Mouse (Mus musculus) intestine, embryonic 16.5 days (tissue): ENCODE measurements around the gene Gm16867. TPM values are rescaled to one million over a fixed set of nuclear protein-coding genes. Genes with fewer than 3 reads are reported as not detected.
A peak's percentile ranks its signal among the peaks of the same experiment; 100 is the strongest.
"Not testable (repeated sequence)": the region's sequence is repeated elsewhere in the genome, so short reads cannot be mapped to it uniquely, and the experiment has no call there.

Source experiments
- ATAC-seq: fragments of 200-750 bp; cut with Nextera tagmentation; 2 replicates; pipeline ENCODE4 v1.8.0; 2017; ENCODE audit warnings: moderate TSS enrichment, moderate library complexity
- H3K27ac ChIP-seq: fragments of 300-500 bp; sonication (generic); 2 replicates; pipeline ENCODE4 v1.5.1; 2014; ENCODE audit warnings: mild to moderate bottlenecking, low read length
- H3K27me3 ChIP-seq: fragments of 300-500 bp; sonication (generic); replicated peaks from 2 replicates; pipeline ENCODE4 v1.6.1; 2014; ENCODE audit warnings: low read length, control low read depth, mixed read lengths; ENCODE audit not compliant: control insufficient read depth, insufficient read depth
- H3K36me3 ChIP-seq: fragments of 300-500 bp; sonication (generic); 2 replicates; pipeline ENCODE4 v1.6.1; 2014; ENCODE audit warnings: low read length, control low read depth; ENCODE audit not compliant: control insufficient read depth, insufficient read depth
- H3K4me1 ChIP-seq: fragments of 300-500 bp; sonication (generic); 2 replicates; pipeline ENCODE4 v1.6.1; 2014; ENCODE audit warnings: low read length, control low read depth, mixed read lengths; ENCODE audit not compliant: control insufficient read depth, insufficient read depth
- H3K4me2 ChIP-seq: fragments of 300-500 bp; sonication (generic); 2 replicates; pipeline ENCODE4 v1.6.1; 2014; ENCODE audit warnings: low read depth, low read length, control low read depth
- H3K4me3 ChIP-seq: fragments of 300-500 bp; sonication (generic); 2 replicates; pipeline ENCODE4 v1.5.1; 2014; ENCODE audit warnings: mild to moderate bottlenecking, low read length
- H3K9ac ChIP-seq: fragments of 300-500 bp; sonication (generic); 2 replicates; pipeline ENCODE4 v1.6.1; 2014; ENCODE audit warnings: low read depth, low read length
- H3K9me3 ChIP-seq: fragments of 300-500 bp; sonication (generic); 2 replicates; pipeline ENCODE4 v1.6.1; 2016; ENCODE audit warnings: low read length, control low read depth; ENCODE audit not compliant: control insufficient read depth
- WGBS: fragments of 180-500 bp; shearing (Covaris S2); extraction: QIAGEN DNeasy Blood & Tissue Kit; methylation state at CpG from one replicate; pipeline ENCODE4 v1.1.7; 2014; 5-methylcytosine and 5-hydroxymethylcytosine counted together
- polyA plus RNA-seq: library from polyadenylated mRNA; unstranded; fragments of >200 nt; fragmentation: Nextera tagmentation; extraction: Ambion mirVana; gene quantifications from 2 replicates; pipeline ENCODE4 v1.2.1, GENCODE M21; 2015

The Gm16867 gene
- polyA plus RNA-seq, 1 experiment from 2014 or later, result not detected

DNA sequence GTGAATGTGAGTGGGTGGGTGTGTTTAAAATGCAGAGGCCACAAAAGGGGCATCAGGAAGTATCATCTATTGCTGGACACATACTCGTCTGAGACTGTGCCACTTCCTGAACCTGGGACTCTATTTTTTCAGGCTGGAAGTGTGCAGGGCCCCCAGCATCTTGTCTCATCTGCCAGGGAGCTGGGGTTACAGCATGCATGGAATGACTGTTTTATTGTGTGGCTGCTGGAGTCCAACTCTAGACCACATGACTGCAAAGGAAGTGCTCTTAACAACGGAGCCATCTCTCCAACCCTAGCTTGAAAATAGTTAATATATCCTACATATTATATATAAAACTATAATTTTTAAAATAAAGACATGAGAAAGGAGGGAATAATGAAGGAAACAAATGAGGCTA, 29.8 kb downstream of the Gm16867 start:
- WGBS, result no CpG with 5 or more reads among the region's 2 CpGs
- H3K36me3 ChIP-seq, H3K4me1 ChIP-seq, H3K9ac ChIP-seq, H3K9me3 ChIP-seq, H3K27me3 ChIP-seq, H3K27ac ChIP-seq, H3K4me3 ChIP-seq, H3K4me2 ChIP-seq: not testable (repeated sequence)
- peak; percentile 49; the same call in 1 of the 2 replicates for ATAC-seq

DNA sequence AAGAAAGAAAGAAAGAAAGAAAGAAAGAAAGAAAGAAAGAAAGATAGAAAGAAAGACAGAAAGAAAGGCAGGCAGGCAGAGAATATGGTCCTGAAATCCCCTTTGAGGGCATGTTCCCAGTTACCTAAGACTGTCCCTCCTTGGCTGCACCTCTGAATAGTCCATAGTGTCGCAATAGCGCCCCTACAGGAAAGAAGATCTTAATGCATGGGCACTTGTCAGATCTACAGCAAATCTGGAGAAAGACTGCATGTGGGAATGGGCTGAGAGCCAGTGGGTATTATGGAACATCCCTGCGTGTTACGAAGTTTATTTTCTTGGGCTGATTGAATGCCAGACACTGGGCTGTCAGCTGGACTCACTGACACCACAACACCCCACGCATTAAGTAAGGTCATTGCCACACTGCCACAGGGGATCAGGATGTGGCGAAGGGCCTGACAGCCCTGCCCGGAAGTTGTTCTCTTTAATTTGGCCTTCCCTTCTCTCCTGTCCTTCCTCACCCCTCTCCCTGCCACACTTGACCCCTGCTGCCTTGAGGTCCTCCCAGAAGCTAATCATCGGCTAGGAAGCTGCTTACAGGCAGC, 32.9 kb downstream of the Gm16867 start:
- not testable (repeated sequence) for H3K27ac ChIP-seq, H3K36me3 ChIP-seq, H3K4me2 ChIP-seq, H3K9ac ChIP-seq, ATAC-seq, H3K4me3 ChIP-seq, H3K9me3 ChIP-seq, H3K27me3 ChIP-seq, H3K4me1 ChIP-seq
- WGBS, result no CpG with 5 or more reads among the region's 8 CpGs

DNA sequence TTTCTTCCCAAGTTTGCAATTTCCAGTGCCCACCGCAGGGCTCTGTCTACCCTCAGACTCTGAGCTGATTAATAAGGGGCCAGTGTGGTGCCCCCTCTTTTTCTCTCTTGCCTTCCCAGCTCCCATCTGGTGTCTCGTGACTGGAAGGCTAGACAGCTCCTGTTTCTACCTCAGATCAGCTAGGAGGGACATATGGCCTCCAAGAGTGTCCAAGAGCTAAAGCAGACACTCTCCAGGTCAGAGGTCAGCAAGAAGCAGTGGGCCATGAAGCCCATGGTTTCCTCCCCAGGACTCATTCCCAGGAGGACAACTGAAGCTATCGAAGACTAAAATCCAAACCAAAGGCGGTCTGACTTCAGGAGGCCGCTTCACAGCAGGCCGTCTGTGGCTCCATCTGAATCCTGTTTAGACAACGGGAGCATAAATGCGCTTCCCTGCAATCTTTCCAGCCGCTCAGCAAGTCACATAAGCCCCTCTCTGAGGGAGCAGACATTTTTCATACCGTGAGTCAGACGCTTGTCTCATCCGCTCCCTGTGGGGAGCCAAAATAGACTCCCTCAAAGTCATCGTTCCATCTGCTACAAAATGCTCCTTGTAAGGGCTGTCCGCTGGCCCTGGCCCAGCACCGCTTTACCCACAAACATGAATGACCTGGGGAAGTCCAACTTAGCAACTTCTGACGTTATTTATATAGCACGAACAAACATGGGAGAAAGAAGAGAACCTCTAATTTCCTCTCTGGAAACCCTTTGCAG, 35.4 kb downstream of the Gm16867 start:
- H3K36me3 ChIP-seq, H3K4me2 ChIP-seq, H3K4me1 ChIP-seq, H3K9me3 ChIP-seq, H3K27ac ChIP-seq, H3K4me3 ChIP-seq, H3K27me3 ChIP-seq, ATAC-seq, H3K9ac ChIP-seq: not testable (repeated sequence)
- WGBS, result no CpG with 5 or more reads among the region's 17 CpGs

DNA sequence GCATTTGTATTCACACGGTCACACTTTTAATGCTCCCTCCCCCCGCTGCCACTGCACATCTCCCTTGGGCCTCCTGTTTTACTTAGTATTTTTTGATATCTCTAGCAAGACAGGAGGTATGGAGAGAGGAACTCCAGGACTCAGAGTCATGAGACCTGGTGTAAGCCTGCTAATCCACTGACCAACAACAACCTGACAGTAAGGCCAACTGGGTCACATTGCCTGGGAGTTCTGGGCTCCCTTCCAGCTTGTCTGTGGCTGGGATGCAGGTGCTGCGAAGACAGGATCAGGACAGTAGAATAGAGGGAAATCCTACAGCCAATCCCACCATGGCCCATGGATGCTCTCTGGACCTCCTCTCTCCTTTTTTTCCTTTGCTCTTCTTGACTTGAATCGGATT, 38.7 kb downstream of the Gm16867 start:
- not testable (repeated sequence) for H3K4me2 ChIP-seq, H3K4me1 ChIP-seq, H3K27ac ChIP-seq, H3K4me3 ChIP-seq, H3K9ac ChIP-seq, H3K27me3 ChIP-seq, ATAC-seq, H3K9me3 ChIP-seq, H3K36me3 ChIP-seq
- no CpG with 5 or more reads among the region's 4 CpGs for WGBS

DNA sequence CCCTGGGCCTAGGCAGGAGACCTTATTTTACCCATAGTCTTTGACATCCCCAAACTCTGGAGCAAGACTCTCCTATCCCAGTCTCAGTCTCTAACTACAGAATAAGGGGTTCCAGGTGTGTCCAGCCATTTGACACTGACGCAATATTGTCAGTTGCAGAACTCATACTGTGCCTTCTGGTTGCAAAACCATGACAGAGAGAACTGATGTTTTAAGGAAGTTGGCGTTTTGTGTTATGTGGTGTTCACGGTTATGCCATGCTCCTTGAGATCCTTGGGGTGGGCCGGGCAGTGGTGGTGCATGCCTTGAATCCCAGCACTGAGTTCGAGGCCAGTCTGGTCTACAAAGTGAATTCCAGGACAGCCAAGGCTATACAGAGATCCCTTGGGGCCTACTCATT, 45.5 kb downstream of the Gm16867 start:
- H3K4me1 ChIP-seq, H3K4me3 ChIP-seq, H3K4me2 ChIP-seq, H3K36me3 ChIP-seq, H3K9ac ChIP-seq, H3K27ac ChIP-seq, ATAC-seq, H3K27me3 ChIP-seq, H3K9me3 ChIP-seq: not testable (repeated sequence)
- WGBS, result no CpG with 5 or more reads among the region's 5 CpGs

DNA sequence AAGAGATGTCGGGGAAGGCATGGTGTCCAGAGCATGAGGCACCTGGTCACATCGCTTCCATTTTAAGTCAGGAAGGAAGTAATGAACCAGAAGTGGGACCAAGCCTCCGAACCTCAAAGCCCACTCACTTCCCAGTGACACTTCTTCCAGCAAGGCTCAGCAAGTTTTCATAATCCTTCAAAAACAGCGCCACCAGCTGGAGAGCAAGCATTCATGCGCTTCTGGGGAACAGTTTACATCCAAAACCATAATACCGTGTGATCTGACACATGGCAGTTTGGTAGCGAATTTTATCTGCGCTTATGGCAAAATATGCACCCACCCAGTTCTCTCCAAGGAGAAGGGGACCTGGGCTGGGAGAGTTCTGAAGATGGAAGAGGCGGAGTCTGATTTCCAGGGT, 48.5 kb downstream of the Gm16867 start:
- H3K36me3 ChIP-seq, H3K9ac ChIP-seq, H3K27me3 ChIP-seq, H3K27ac ChIP-seq, H3K4me2 ChIP-seq, H3K4me3 ChIP-seq, H3K4me1 ChIP-seq, H3K9me3 ChIP-seq, ATAC-seq: not testable (repeated sequence)
- WGBS, result no CpG with 5 or more reads among the region's 9 CpGs

DNA sequence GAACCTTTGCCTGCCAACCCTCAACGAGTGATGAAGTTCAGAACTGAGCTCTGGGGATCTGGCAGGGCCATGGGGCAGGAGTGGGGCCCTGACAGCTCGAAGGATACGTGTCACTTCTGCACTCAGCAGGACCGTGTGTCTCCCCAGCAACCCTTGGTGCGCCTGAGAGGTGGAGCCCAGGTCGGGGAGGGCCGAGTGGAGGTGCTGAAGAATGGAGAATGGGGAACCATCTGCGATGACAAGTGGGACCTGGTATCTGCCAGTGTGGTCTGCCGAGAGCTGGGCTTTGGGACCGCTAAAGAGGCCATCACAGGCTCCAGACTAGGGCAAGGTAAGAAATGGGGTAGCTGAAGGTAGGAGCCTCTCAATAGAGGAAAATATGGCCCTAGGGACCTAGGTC, 54.3 kb downstream of the Gm16867 start:
- H3K27me3 ChIP-seq, H3K4me2 ChIP-seq, H3K36me3 ChIP-seq, H3K4me1 ChIP-seq, H3K9me3 ChIP-seq, H3K27ac ChIP-seq, ATAC-seq, H3K9ac ChIP-seq, H3K4me3 ChIP-seq: not testable (repeated sequence)
- no CpG with 5 or more reads among the region's 10 CpGs for WGBS

DNA sequence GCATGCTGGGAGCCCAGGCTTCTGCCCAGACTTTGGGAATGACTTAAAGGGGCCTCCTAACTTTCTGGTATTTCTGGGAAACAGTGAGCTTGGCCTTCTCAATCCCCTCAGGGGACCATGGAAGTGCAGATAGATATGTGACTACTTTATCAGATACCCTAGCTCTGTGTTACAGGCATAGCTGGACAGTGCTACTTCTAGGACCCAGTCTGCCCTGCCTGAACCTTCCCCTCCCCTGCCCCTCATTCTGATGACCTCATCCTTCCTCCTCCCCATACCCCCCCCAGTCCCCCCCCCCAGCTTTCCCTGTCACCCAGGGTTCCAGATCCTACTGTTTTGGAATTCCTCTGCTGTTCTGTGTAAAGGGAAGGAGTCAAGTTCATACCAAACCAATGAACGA, 56.2 kb downstream of the Gm16867 start:
- H3K9ac ChIP-seq, H3K27me3 ChIP-seq, H3K4me3 ChIP-seq, H3K4me2 ChIP-seq, H3K27ac ChIP-seq, H3K9me3 ChIP-seq, H3K4me1 ChIP-seq, ATAC-seq, H3K36me3 ChIP-seq: not testable (repeated sequence)
- no CpG with 5 or more reads among the region's 1 CpGs for WGBS

DNA sequence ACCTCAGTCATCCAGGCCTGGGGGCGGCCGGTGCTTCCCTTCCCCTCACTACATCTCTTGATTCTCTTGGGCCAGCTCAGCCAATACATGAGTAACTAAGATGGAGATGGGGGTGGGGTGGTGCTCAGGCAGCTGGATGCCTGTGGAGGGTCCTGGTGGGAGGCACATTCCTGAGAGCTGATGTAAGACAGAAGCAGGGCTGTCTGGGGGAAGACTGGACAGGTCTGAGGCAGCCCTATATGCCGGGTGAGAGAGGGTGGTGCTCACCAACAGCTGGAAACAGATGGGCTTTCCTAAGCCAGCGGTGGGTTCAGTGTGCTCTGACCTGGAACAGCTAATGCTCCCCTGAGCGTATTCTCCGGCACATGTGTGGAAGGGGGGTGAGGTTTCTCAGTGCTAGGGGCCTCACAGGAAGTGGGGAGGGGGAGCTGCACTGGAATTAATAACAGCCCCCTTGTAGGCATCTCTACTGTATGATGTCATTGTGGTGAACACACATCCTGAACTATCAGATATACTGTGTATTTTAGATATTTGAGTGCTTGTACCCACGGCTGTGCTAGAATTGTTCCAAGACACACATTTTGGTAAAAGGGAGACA, 60.0 kb downstream of the Gm16867 start:
- H3K4me1 ChIP-seq, H3K9me3 ChIP-seq, H3K9ac ChIP-seq, H3K36me3 ChIP-seq, H3K4me3 ChIP-seq, H3K27ac ChIP-seq, H3K27me3 ChIP-seq, H3K4me2 ChIP-seq: not testable (repeated sequence)
- ATAC-seq, result peak; percentile 87
- no CpG with 5 or more reads among the region's 7 CpGs for WGBS
